Mouse (Mus musculus): ENCODE measurements at regions not wholly inside any gene's neighbourhood (a gene's known extent, or its start where the extent isn't known, plus 50 kb on each side); places are given as distances from the start of the nearest gene placed in this dataset.
A peak's percentile ranks its signal among the peaks of the same experiment; 100 is the strongest.

GRCm38 (mm10) chr9:14203768-14204416 lies 71.0 kb upstream of the Sesn3 start:
- H3K36me3 ChIP-seq, result no peaks in the 10 kb centered on the region
- WGBS, result 66% methylated on average over 11 of the region's 11 CpGs
- H3K9me3 ChIP-seq (replicated peaks), result no peaks in the 10 kb centered on the region
- no peak overlapping the region for H3K27ac ChIP-seq
- no peaks in the 10 kb centered on the region for H3K27me3 ChIP-seq
- no peak for ATAC-seq (replicated peaks; ENCODE audit: insufficient number of reproducible peaks, insufficient read depth, low FRiP score, low read depth)
- no peak overlapping the region for H3K4me2 ChIP-seq
- no peak overlapping the region for H3K9ac ChIP-seq
- peaks cover 9% of the 10 kb centered on the region for H3K4me1 ChIP-seq (replicated peaks)
- no peak overlapping the region for H3K4me3 ChIP-seq

- Histone ChIP-seq H3K9ac (no peak overlapping the region), H3K36me3 (no peaks in the 10 kb centered on the region), H3K27ac (no peak overlapping the region), H3K4me1 (replicated peaks) (peaks cover 9% of the 10 kb centered on the region), H3K4me3 (no peak overlapping the region), H3K9me3 (replicated peaks) (no peaks in the 10 kb centered on the region), H3K4me2 (no peak overlapping the region), H3K27me3 (no peaks in the 10 kb centered on the region)
- WGBS, result 79% methylated on average over 1 of the region's 1 CpGs
- ATAC-seq (replicated peaks; ENCODE audit: insufficient number of reproducible peaks, insufficient read depth, low FRiP score, low read depth), result no peak
These were observed 70.0 kb upstream of the Sesn3 start for GRCm38 (mm10) chr9:14204817-14205216.

- ATAC-seq (replicated peaks; ENCODE audit: insufficient number of reproducible peaks, insufficient read depth, low FRiP score, low read depth), result 0 out of 2 replicates have a peak, but pooled peaks have one; percentile 35
- H3K36me3 ChIP-seq, result no peaks in the 10 kb centered on the region
- H3K9me3 ChIP-seq (replicated peaks), result no peaks in the 10 kb centered on the region
- H3K9ac ChIP-seq, result no peak overlapping the region
- no peaks in the 10 kb centered on the region for H3K27me3 ChIP-seq
- no peak overlapping the region for H3K27ac ChIP-seq
- H3K4me2 ChIP-seq, result no peak overlapping the region
- no peak overlapping the region for H3K4me3 ChIP-seq
- WGBS, result 77% methylated on average over 16 of the region's 16 CpGs
- H3K4me1 ChIP-seq (replicated peaks), result peaks cover 4% of the 10 kb centered on the region
These were observed 67.9 kb upstream of the Sesn3 start for GRCm38 (mm10) chr9:14206838-14207560.

DNA sequence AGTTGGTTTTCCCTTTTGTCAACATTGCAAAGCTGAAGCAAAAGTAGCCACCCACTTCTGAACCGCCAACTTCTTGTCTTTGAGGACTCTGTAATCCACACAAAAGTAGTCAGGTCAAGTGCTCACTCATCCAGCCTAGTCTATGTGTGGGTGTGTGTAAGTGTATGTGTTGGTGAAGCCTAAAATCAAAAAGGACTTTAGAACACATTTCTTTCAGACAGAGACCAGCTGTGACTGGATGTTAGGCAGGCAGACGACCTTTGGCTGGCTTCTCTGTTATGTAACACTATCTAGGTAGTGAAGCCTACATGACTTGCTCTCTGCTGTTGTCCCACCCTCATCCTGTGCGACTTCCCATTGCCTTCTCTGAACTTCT lies 67.3 kb upstream of the Sesn3 start:
- 0 out of 2 replicates have a peak, but pooled peaks have one; percentile 39 for ATAC-seq (replicated peaks; ENCODE audit: insufficient number of reproducible peaks, insufficient read depth, low FRiP score, low read depth)
- WGBS, result 50% methylated on average over 3 of the region's 3 CpGs
- Histone ChIP-seq H3K9ac (no peak overlapping the region), H3K4me1 (replicated peaks) (peaks cover 4% of the 10 kb centered on the region), H3K27me3 (no peaks in the 10 kb centered on the region), H3K36me3 (no peaks in the 10 kb centered on the region), H3K4me3 (no peak overlapping the region), H3K9me3 (replicated peaks) (no peaks in the 10 kb centered on the region), H3K27ac (no peak overlapping the region), H3K4me2 (no peak overlapping the region)

- Histone ChIP-seq H3K27ac (no peak overlapping the region), H3K4me1 (replicated peaks) (no peaks in the 10 kb centered on the region), H3K27me3 (no peaks in the 10 kb centered on the region), H3K36me3 (no peaks in the 10 kb centered on the region), H3K4me2 (no peak overlapping the region), H3K9me3 (replicated peaks) (no peaks in the 10 kb centered on the region), H3K4me3 (no peak overlapping the region), H3K9ac (no peak overlapping the region)
- ATAC-seq (replicated peaks; ENCODE audit: insufficient number of reproducible peaks, insufficient read depth, low FRiP score, low read depth), result no peak
- 77% methylated on average over 2 of the region's 2 CpGs for WGBS
These were observed 61.6 kb upstream of the Sesn3 start for GRCm38 (mm10) chr9:14213283-14213682.

- Histone ChIP-seq H3K4me3 (no peak overlapping the region), H3K4me2 (no peak overlapping the region), H3K27ac (no peak overlapping the region), H3K27me3 (no peaks in the 10 kb centered on the region), H3K9ac (no peak overlapping the region), H3K4me1 (replicated peaks) (no peaks in the 10 kb centered on the region), H3K36me3 (no peaks in the 10 kb centered on the region), H3K9me3 (replicated peaks) (no peaks in the 10 kb centered on the region)
- no peak for ATAC-seq (replicated peaks; ENCODE audit: insufficient number of reproducible peaks, insufficient read depth, low FRiP score, low read depth)
- 55% methylated on average over 5 of the region's 5 CpGs for WGBS
These were observed 59.6 kb upstream of the Sesn3 start for GRCm38 (mm10) chr9:14215171-14215782.

DNA sequence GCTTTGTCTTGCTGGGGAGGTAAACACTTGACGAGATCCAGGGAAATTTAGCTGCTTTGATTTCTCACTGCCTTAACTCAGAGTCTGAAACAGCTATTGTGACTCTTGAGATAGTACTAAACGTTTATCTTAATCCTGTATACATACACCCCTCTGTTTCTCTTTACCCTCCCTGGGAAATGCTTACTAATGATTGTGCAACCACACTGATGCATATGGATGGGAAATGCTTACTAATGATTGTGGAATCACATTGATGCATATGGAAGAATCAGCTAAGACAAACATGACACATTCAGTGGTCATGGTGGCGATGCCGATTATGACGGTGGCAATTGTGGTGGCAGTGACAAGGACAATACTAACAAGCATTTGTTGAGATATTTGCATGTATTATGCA lies 58.9 kb upstream of the Sesn3 start:
- WGBS, result 74% methylated on average over 5 of the region's 5 CpGs
- H3K9me3 ChIP-seq (replicated peaks), result no peaks in the 10 kb centered on the region

GRCm38 (mm10) chr9:14222936-14223335 lies 51.9 kb upstream of the Sesn3 start:
- H3K4me1 ChIP-seq (replicated peaks), result no peaks in the 10 kb centered on the region
- no peak for ATAC-seq (replicated peaks; ENCODE audit: insufficient number of reproducible peaks, insufficient read depth, low FRiP score, low read depth)
- no peak overlapping the region for H3K9ac ChIP-seq
- H3K27ac ChIP-seq, result no peak overlapping the region
- no peaks in the 10 kb centered on the region for H3K36me3 ChIP-seq
- no peaks in the 10 kb centered on the region for H3K9me3 ChIP-seq (replicated peaks)
- H3K27me3 ChIP-seq, result no peaks in the 10 kb centered on the region
- no peak overlapping the region for H3K4me3 ChIP-seq
- H3K4me2 ChIP-seq, result no peak overlapping the region
- WGBS, result 26% methylated on average over 2 of the region's 2 CpGs

More for the DNA sequence above, 58.9 kb upstream of the Sesn3 start:
- Histone ChIP-seq H3K4me3 (no peak overlapping the region), H3K27ac (no peak overlapping the region), H3K36me3 (no peaks in the 10 kb centered on the region), H3K9ac (no peak overlapping the region), H3K27me3 (no peaks in the 10 kb centered on the region), H3K4me1 (replicated peaks) (no peaks in the 10 kb centered on the region), H3K4me2 (no peak overlapping the region)
- no peak for ATAC-seq (replicated peaks; ENCODE audit: insufficient number of reproducible peaks, insufficient read depth, low FRiP score, low read depth)
